Mouse (Mus musculus) liver, embryonic 11.5 days (tissue): ENCODE measurements at regions not wholly inside any gene's neighbourhood (a gene's known extent, or its start where the extent isn't known, plus 50 kb on each side); places are given as distances from the start of the nearest gene placed in this dataset.

Experiments used
- ATAC-seq: fragments of 200-750 bp; cut with Nextera tagmentation; replicated peaks from 2 replicates; pipeline ENCODE4 v1.8.0; 2017; ENCODE audit warnings: moderate number of reproducible peaks, mild to moderate bottlenecking, moderate TSS enrichment, moderate library complexity; ENCODE audit not compliant: low FRiP score
- DNase-seq: peaks from one replicate; pipeline ENCODE4 v3.0.0-alpha.2; 2017; ENCODE audit warnings: low spot score
- H3K27ac ChIP-seq: fragments of 300-500 bp; sonication (generic); 2 replicates; pipeline ENCODE4 v1.5.1; 2014; ENCODE audit warnings: mild to moderate bottlenecking, low read depth, low read length, control low read depth
- H3K27me3 ChIP-seq: fragments of 300-500 bp; sonication (generic); replicated peaks from 2 replicates; pipeline ENCODE4 v1.6.1; 2014; ENCODE audit warnings: low read length, mixed read lengths; ENCODE audit not compliant: control insufficient read depth, insufficient read depth
- H3K36me3 ChIP-seq: fragments of 300-500 bp; sonication (generic); 2 replicates; pipeline ENCODE4 v1.6.1; 2014; ENCODE audit warnings: mild to moderate bottlenecking, low read length, moderate library complexity, mixed read lengths; ENCODE audit not compliant: control insufficient read depth, insufficient read depth
- H3K4me1 ChIP-seq: fragments of 300-500 bp; sonication (generic); replicated peaks from 2 replicates; pipeline ENCODE4 v1.6.1; 2014; ENCODE audit warnings: low read length, mixed read lengths; ENCODE audit not compliant: control insufficient read depth, insufficient read depth
- H3K4me2 ChIP-seq: fragments of 300-500 bp; sonication (generic); 2 replicates; pipeline ENCODE4 v1.6.1; 2014; ENCODE audit warnings: mild to moderate bottlenecking, control low read depth, moderate library complexity
- H3K4me3 ChIP-seq: fragments of 300-500 bp; sonication (generic); 2 replicates; pipeline ENCODE4 v1.5.1; 2014; ENCODE audit warnings: low read depth, low read length, control low read depth
- H3K9ac ChIP-seq: fragments of 300-500 bp; sonication (generic); 2 replicates; pipeline ENCODE4 v1.6.1; 2014; ENCODE audit warnings: low read depth, low read length, control low read depth
- H3K9me3 ChIP-seq: fragments of 300-500 bp; sonication (generic); 2 replicates; pipeline ENCODE4 v1.6.1; 2016; ENCODE audit warnings: low read length, inconsistent platforms, mixed read lengths; ENCODE audit not compliant: control insufficient read depth
- WGBS: fragments of 180-500 bp; shearing (Covaris S2); extraction: QIAGEN DNeasy Blood & Tissue Kit; methylation state at CpG from one replicate; pipeline ENCODE4 v1.1.7; 2014; 5-methylcytosine and 5-hydroxymethylcytosine counted together

- Histone ChIP-seq H3K27ac (no peak overlapping the region), H3K9me3 (no peaks in the 10 kb centered on the region), H3K4me1 (no peaks in the 10 kb centered on the region), H3K36me3 (no peaks in the 10 kb centered on the region), H3K4me2 (peak overlapping the region; percentile 48), H3K27me3 (peaks cover 23% of the 10 kb centered on the region), H3K4me3 (peak overlapping the region; percentile 20), H3K9ac (no peak overlapping the region)
- 9% methylated on average over 27 of the region's 27 CpGs for WGBS
- DNase-seq, result no peak
- no peak for ATAC-seq
Observed at GRCm38 (mm10) chr9:118389481-118390334, 88.3 kb upstream of the Eomes start.

GRCm38 (mm10) chr9:118390679-118391078 is 87.3 kb upstream of the Eomes start:
- Histone ChIP-seq H3K9me3 (no peaks in the 10 kb centered on the region), H3K4me1 (no peaks in the 10 kb centered on the region), H3K36me3 (no peaks in the 10 kb centered on the region), H3K9ac (no peak overlapping the region), H3K4me2 (no peak overlapping the region), H3K4me3 (no peak overlapping the region), H3K27ac (no peak overlapping the region), H3K27me3 (peaks cover 23% of the 10 kb centered on the region)
- DNase-seq, result no peak
- ATAC-seq, result no peak
- 54% methylated on average over 3 of the region's 3 CpGs for WGBS

GRCm38 (mm10) chr9:118391715-118392114 is 86.3 kb upstream of the Eomes start:
- peaks cover 23% of the 10 kb centered on the region for H3K27me3 ChIP-seq
- 61% methylated on average over 7 of the region's 7 CpGs for WGBS
- no peak for ATAC-seq

GRCm38 (mm10) chr9:118392796-118393195 is 85.2 kb upstream of the Eomes start:
- Histone ChIP-seq H3K9ac (no peak overlapping the region), H3K9me3 (no peaks in the 10 kb centered on the region), H3K27me3 (peaks cover 21% of the 10 kb centered on the region), H3K4me2 (no peak overlapping the region), H3K36me3 (no peaks in the 10 kb centered on the region), H3K4me1 (no peaks in the 10 kb centered on the region), H3K4me3 (no peak overlapping the region), H3K27ac (no peak overlapping the region)
- DNase-seq, result no peak
- ATAC-seq, result no peak
- WGBS, result 89% methylated on average over 1 of the region's 1 CpGs

More at GRCm38 (mm10) chr9:118391715-118392114, 86.3 kb upstream of the Eomes start:
- Histone ChIP-seq H3K9ac (no peak overlapping the region), H3K36me3 (no peaks in the 10 kb centered on the region), H3K4me3 (no peak overlapping the region), H3K4me2 (no peak overlapping the region), H3K27ac (no peak overlapping the region), H3K4me1 (no peaks in the 10 kb centered on the region), H3K9me3 (no peaks in the 10 kb centered on the region)
- no peak for DNase-seq

- ATAC-seq (0 out of 2 replicates have a peak, but pooled peaks have one; percentile 29), DNase-seq (no peak)
- Histone ChIP-seq H3K36me3 (no peaks in the 10 kb centered on the region), H3K9me3 (no peaks in the 10 kb centered on the region), H3K27me3 (peaks cover 15% of the 10 kb centered on the region), H3K4me3 (no peak overlapping the region), H3K9ac (no peak overlapping the region), H3K4me2 (no peak overlapping the region), H3K4me1 (no peaks in the 10 kb centered on the region), H3K27ac (no peak overlapping the region)
- 34% methylated on average over 4 of the region's 4 CpGs for WGBS
Observed at GRCm38 (mm10) chr9:118393567-118393966, 84.4 kb upstream of the Eomes start.

GRCm38 (mm10) chr9:118396425-118397053 is 81.5 kb upstream of the Eomes start:
- DNase-seq, result no peak
- Histone ChIP-seq H3K9me3 (no peaks in the 10 kb centered on the region), H3K4me1 (no peaks in the 10 kb centered on the region), H3K4me2 (no peak overlapping the region), H3K9ac (no peak overlapping the region), H3K36me3 (no peaks in the 10 kb centered on the region), H3K4me3 (no peak overlapping the region), H3K27ac (no peak overlapping the region), H3K27me3 (no peaks in the 10 kb centered on the region)
- 58% methylated on average over 2 of the region's 2 CpGs for WGBS
- no peak for ATAC-seq

GRCm38 (mm10) chr9:118400520-118400919 is 77.5 kb upstream of the Eomes start:
- no peak overlapping the region for H3K27ac ChIP-seq
- H3K36me3 ChIP-seq, result no peaks in the 10 kb centered on the region
- no peaks in the 10 kb centered on the region for H3K9me3 ChIP-seq
- no peaks in the 10 kb centered on the region for H3K4me1 ChIP-seq
- no peak overlapping the region for H3K4me2 ChIP-seq
- H3K9ac ChIP-seq, result no peak overlapping the region
- H3K27me3 ChIP-seq, result no peaks in the 10 kb centered on the region
- 67% methylated on average over 3 of the region's 3 CpGs for WGBS
- no peak for ATAC-seq
- no peak for DNase-seq
- no peak overlapping the region for H3K4me3 ChIP-seq

GRCm38 (mm10) chr9:118401170-118401569 is 76.8 kb upstream of the Eomes start:
- DNase-seq, result no peak
- no peaks in the 10 kb centered on the region for H3K4me1 ChIP-seq
- peak; percentile 23; the same call in 1 of the 2 replicates for ATAC-seq
- H3K9me3 ChIP-seq, result no peaks in the 10 kb centered on the region
- no peaks in the 10 kb centered on the region for H3K27me3 ChIP-seq
- no peak overlapping the region for H3K9ac ChIP-seq
- H3K4me3 ChIP-seq, result no peak overlapping the region
- no peak overlapping the region for H3K27ac ChIP-seq
- no peaks in the 10 kb centered on the region for H3K36me3 ChIP-seq
- no peak overlapping the region for H3K4me2 ChIP-seq

- Histone ChIP-seq H3K9me3 (no peaks in the 10 kb centered on the region), H3K9ac (no peak overlapping the region), H3K27ac (no peak overlapping the region), H3K27me3 (no peaks in the 10 kb centered on the region), H3K36me3 (no peaks in the 10 kb centered on the region), H3K4me1 (no peaks in the 10 kb centered on the region), H3K4me3 (no peak overlapping the region), H3K4me2 (no peak overlapping the region)
- no peak for ATAC-seq
- WGBS, result 66% methylated on average over 6 of the region's 6 CpGs
- no peak for DNase-seq
Observed at GRCm38 (mm10) chr9:118404867-118405266, 73.1 kb upstream of the Eomes start.
